Mouse (Mus musculus): ENCODE data around the gene Rps10. TPM values are rescaled to one million over a fixed set of nuclear protein-coding genes. Genes with fewer than 3 reads are reported as not detected.

Gene Rps10
- 1,086 and 1,236 TPM in 2 replicates for polyA plus RNA-seq (2012; rRNA removed)

- DNase-seq (ENCODE audit: low read depth) = no peak
Observed at GRCm38 (mm10) chr17:27636132-27637020, at the start of gene Rps10. Gene Rps10, minus strand, starts transcription at chr17:27636669.

GRCm38 (mm10) chr17:27685550-27685913 lies 49.1 kb upstream of the Rps10 start:
- DNase-seq (ENCODE audit: low read depth) = no peak

GRCm38 (mm10) chr17:27684886-27685549 lies 48.5 kb upstream of the Rps10 start:
- DNase-seq (ENCODE audit: low read depth) = no peak

- no peak for DNase-seq (ENCODE audit: low read depth)
Observed at GRCm38 (mm10) chr17:27678924-27679813, 42.7 kb upstream of the Rps10 start.

GRCm38 (mm10) chr17:27677756-27678155 lies 41.3 kb upstream of the Rps10 start:
- DNase-seq (ENCODE audit: low read depth) = no peak

GRCm38 (mm10) chr17:27676270-27676669 lies 39.8 kb upstream of the Rps10 start:
- no peak for DNase-seq (ENCODE audit: low read depth)

- no peak for DNase-seq (ENCODE audit: low read depth)
Observed at GRCm38 (mm10) chr17:27675453-27675852, 39.0 kb upstream of the Rps10 start.

GRCm38 (mm10) chr17:27673945-27674344 lies 37.5 kb upstream of the Rps10 start:
- DNase-seq (ENCODE audit: low read depth) = no peak

GRCm38 (mm10) chr17:27671720-27672119 lies 35.3 kb upstream of the Rps10 start:
- DNase-seq (ENCODE audit: low read depth) = no peak

- DNase-seq (ENCODE audit: low read depth) = no peak
Observed at GRCm38 (mm10) chr17:27658767-27659166, 22.3 kb upstream of the Rps10 start.

- DNase-seq (ENCODE audit: low read depth) = no peak
Observed at GRCm38 (mm10) chr17:27657123-27657522, 20.7 kb upstream of the Rps10 start.

- no peak for DNase-seq (ENCODE audit: low read depth)
Observed at GRCm38 (mm10) chr17:27656414-27656813, 19.9 kb upstream of the Rps10 start.

GRCm38 (mm10) chr17:27656011-27656399 lies 19.5 kb upstream of the Rps10 start:
- DNase-seq (ENCODE audit: low read depth) = no peak

- DNase-seq (ENCODE audit: low read depth) = no peak
Observed at GRCm38 (mm10) chr17:27655089-27656010, 18.9 kb upstream of the Rps10 start, which contains the start of gene Pacsin1. Gene Pacsin1, plus strand, starts transcription at chr17:27655509.

GRCm38 (mm10) chr17:27653253-27653959 lies 16.9 kb upstream of the Rps10 start:
- no peak for DNase-seq (ENCODE audit: low read depth)

- no peak for DNase-seq (ENCODE audit: low read depth)
Observed at GRCm38 (mm10) chr17:27652046-27652790, 15.7 kb upstream of the Rps10 start.

GRCm38 (mm10) chr17:27650586-27650985 lies 14.1 kb upstream of the Rps10 start:
- DNase-seq (ENCODE audit: low read depth) = no peak

GRCm38 (mm10) chr17:27650160-27650559 lies 13.7 kb upstream of the Rps10 start:
- no peak for DNase-seq (ENCODE audit: low read depth)

- DNase-seq (ENCODE audit: low read depth) = no peak
Observed at GRCm38 (mm10) chr17:27645807-27646206, 9.3 kb upstream of the Rps10 start.

Measured in gonadal fat pad, adult 2 months (tissue).